Mouse (Mus musculus): ENCODE measurements around the gene Clstn1. TPM values are rescaled to one million over a fixed set of nuclear protein-coding genes. Genes with fewer than 3 reads are reported as not detected.
A peak's percentile ranks its signal among the peaks of the same experiment; 100 is the strongest.

Clstn1 gene
- polyA plus RNA-seq, 1 experiment: 53.6 TPM

DNA sequence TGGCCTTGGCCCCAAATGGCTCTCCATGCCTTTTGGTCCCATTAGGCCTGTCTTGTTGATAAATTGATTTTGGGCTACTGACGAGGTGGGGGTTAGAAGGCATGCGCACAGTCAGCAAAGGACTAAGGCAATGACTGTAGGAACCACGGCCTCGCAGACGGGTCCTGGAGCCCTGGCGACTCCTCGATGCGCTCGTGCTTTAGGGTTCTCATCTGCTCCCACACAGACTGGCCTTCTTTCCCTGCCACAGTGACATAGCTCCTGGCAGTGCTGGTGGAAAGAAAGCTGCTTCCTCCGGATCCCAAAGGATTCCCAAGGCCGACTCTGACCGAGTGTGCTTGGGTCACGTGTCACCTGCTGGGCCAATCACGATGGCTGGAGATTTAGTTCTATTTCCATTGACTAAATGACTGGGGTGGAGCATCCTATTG, 11.9 kb upstream of the Clstn1 start:
- TF ChIP-seq POLR2A (IDR thresholded peaks at IDR 0.05; ENCODE audit: low read depth, low read length): no peak
- no peak for TF ChIP-seq CTCF (IDR thresholded peaks at IDR 0.05; ENCODE audit: borderline replicate concordance, insufficient read depth, low read length)
- Histone ChIP-seq H3K4me3 (ENCODE audit: insufficient read depth, low read length) (no peak overlapping the region), H3K27ac (ENCODE audit: insufficient read depth, low read length) (no peak overlapping the region), H3K4me1 (ENCODE audit: control insufficient read depth, insufficient read depth, low read length) (no peaks in the 10 kb centered on the region)

DNA sequence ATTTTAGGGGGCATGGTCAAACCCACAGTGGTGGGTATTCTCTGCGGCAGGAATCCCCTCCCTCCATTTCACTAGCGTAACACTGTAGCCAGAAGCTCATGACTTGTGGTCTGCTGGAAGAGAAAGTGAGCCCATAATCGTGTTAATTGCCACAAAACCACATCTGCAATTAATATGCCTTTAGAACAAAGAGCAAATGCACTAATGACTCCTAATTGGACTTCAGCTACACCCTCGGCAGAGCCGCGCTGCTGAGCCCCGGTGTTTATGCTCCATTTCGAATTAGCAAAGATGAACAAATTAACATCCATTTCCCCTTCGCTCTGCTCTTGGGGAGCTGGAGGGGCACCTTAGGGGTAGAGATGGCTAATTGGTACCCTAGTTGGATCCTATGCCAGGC, 10.2 kb upstream of the Clstn1 start:
- Histone ChIP-seq H3K27ac (ENCODE audit: insufficient read depth, low read length) (no peak overlapping the region), H3K4me1 (ENCODE audit: control insufficient read depth, insufficient read depth, low read length) (no peaks in the 10 kb centered on the region), H3K4me3 (ENCODE audit: insufficient read depth, low read length) (no peak overlapping the region)
- TF ChIP-seq CTCF (IDR thresholded peaks at IDR 0.05; ENCODE audit: borderline replicate concordance, insufficient read depth, low read length): no peak
- TF ChIP-seq POLR2A (IDR thresholded peaks at IDR 0.05; ENCODE audit: low read depth, low read length): no peak

DNA sequence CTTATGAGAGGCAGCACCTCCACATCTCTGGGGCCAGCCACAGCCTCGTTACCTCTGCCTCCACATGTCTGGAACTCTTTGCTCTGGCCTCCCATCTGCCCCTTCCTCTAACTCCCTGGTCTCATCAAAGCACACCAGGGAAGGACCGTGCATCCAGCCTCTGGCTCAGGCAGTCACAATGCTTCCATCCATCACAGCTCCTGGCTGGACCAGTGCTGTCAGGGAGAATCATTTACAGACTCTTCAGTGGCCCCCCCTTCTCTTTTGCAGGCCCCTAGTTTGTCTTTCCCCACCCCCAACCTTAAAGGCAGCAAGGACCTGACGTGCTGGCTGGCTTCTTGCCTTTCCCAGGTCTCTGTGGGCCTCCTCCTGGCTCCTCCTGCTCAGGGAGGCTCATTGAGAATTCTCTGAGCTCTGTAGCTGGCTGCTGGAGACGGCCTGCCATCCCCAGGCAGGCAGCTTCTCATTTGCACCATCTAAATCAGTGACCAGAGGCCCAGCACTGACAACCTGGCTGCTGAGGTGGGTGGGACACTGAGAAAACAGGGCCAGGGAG, 9.2 kb upstream of the Clstn1 start:
- no peak overlapping the region for H3K27ac ChIP-seq (ENCODE audit: insufficient read depth, low read length)
- H3K4me3 ChIP-seq (ENCODE audit: insufficient read depth, low read length): no peak overlapping the region
- no peaks in the 10 kb centered on the region for H3K4me1 ChIP-seq (ENCODE audit: control insufficient read depth, insufficient read depth, low read length)
- TF ChIP-seq CTCF (IDR thresholded peaks at IDR 0.05; ENCODE audit: borderline replicate concordance, insufficient read depth, low read length) (no peak), POLR2A (IDR thresholded peaks at IDR 0.05; ENCODE audit: low read depth, low read length) (no peak)

DNA sequence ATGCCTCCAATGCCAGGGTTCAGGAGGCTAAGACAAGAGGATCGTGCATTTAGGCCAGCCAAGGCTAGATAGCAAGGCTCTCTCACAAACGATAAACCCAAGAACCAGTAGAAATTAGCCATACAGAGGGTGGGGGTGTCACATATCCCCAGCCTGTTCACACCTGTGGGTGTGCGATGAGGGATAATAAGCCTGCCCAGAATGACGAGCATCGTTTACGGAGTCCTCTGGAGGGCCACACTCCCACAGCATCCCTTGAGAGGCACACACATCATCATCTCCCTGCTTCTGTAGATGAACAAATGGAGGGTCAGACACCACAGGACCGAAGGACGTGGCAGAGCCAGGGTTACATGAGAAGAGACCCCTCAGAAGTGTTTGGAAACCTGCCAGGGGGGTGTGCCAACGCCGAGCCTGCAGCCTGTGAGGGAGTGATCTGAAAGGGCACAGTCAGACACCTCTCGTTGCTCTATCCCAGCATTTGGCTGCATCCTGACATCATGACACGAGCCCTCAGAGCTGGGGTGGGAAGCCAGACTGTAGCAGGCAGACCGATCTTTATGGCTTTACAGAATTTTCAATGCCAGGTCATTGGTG, 8.1 kb upstream of the Clstn1 start:
- TF ChIP-seq POLR2A (IDR thresholded peaks at IDR 0.05; ENCODE audit: low read depth, low read length): no peak
- Histone ChIP-seq H3K4me1 (ENCODE audit: control insufficient read depth, insufficient read depth, low read length) (no peaks in the 10 kb centered on the region), H3K4me3 (ENCODE audit: insufficient read depth, low read length) (no peak overlapping the region), H3K27ac (ENCODE audit: insufficient read depth, low read length) (no peak overlapping the region)

DNA sequence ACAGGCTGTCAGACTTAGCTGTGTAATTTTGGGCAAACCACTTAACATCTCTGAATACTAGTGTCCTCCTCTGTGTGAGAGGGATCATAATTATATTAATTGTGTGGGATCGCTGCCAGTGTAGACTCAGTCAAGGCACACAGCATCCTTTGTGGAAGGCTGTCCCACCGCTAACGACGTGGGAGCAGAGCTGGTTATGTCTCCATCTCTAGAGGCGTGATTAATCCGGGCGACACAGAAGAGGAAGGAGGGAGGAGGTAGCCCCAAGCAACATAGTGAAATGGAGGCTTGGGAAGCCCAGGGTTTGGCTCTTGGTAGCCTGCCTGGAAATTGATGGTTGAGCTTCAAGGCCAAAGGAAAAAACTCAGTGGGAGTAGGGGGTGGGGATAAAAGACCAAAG, 7.4 kb upstream of the Clstn1 start:
- TF ChIP-seq POLR2A (IDR thresholded peaks at IDR 0.05; ENCODE audit: low read depth, low read length) (no peak), CTCF (IDR thresholded peaks at IDR 0.05; ENCODE audit: borderline replicate concordance, insufficient read depth, low read length) (no peak)
- Histone ChIP-seq H3K27ac (ENCODE audit: insufficient read depth, low read length) (no peak overlapping the region), H3K4me1 (ENCODE audit: control insufficient read depth, insufficient read depth, low read length) (no peaks in the 10 kb centered on the region), H3K4me3 (ENCODE audit: insufficient read depth, low read length) (no peak overlapping the region)

DNA sequence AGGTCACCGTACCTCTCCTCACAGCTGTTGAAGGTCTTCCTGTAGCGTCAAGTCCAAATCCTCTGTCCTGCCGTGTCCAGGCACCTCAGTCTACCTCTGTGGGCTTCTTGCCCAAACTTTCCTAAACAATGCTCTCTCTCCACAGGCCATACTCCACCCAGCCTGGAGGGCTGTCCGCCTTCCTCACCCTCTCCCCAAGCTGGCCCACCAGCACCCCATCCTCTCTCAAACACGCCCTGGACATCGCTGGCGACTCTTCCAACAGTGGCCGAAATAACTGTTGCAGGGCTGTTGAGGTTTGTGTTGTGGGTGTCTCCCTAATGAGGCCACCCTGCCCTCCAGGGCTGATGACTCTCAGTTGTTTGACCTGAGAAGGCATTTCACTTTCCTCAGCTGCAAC, 1.0 kb upstream of the Clstn1 start:
- Histone ChIP-seq H3K4me3 (ENCODE audit: insufficient read depth, low read length) (no peak overlapping the region), H3K27ac (ENCODE audit: insufficient read depth, low read length) (no peak overlapping the region), H3K4me1 (ENCODE audit: control insufficient read depth, insufficient read depth, low read length) (0 out of 2 replicates have a peak, but pooled peaks cover 2% of the 10 kb centered on the region)
- no peak for TF ChIP-seq CTCF (IDR thresholded peaks at IDR 0.05; ENCODE audit: borderline replicate concordance, insufficient read depth, low read length)
- TF ChIP-seq POLR2A (IDR thresholded peaks at IDR 0.05; ENCODE audit: low read depth, low read length): no peak

DNA sequence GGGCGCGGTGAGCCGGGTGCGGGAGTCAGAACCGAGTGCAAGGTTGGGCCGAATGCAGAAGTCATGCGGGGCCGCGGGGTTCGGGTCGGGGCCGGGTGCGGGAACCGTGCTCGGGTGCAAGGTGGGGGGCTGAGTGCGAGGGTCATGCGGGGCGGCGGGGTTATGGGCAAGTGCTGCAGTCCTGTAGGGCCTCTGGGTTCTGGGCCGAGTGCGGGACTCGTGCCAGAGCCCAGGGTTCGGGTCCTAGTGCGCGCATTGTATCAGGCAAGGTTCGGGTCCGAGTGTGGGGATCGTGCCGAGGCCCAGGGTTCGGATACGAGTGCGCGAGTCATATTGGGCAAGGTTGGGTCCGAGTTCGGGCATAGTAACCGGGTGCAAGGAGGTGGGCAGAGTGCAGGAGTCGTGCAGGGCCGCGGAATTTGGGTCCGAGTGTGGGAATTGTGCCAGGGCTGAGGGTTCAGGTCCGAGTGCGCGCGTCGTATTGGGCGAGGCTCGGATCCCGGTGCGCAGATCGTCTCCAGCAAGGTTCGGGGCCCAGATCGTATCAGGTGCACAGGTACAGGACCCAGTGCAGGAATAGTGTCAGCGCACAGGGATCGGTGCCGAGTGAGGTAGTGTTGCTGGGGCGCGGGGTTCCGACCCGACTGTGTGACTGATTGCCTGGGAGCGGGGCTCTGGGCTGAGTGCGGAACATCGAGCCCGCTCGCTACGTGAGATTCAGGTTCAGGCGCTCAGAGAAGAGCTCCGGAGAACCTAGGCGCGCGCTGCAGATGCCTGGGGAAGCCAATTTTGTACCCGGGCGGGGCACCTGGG, 721 bp downstream of the Clstn1 start:
- Histone ChIP-seq H3K27ac (ENCODE audit: insufficient read depth, low read length) (no peak overlapping the region), H3K4me1 (ENCODE audit: control insufficient read depth, insufficient read depth, low read length) (0 out of 2 replicates have a peak, but pooled peaks cover 2% of the 10 kb centered on the region), H3K4me3 (ENCODE audit: insufficient read depth, low read length) (peak overlapping the region; percentile 56)
- TF ChIP-seq POLR2A (IDR thresholded peaks at IDR 0.05; ENCODE audit: low read depth, low read length) (no peak), CTCF (IDR thresholded peaks at IDR 0.05; ENCODE audit: borderline replicate concordance, insufficient read depth, low read length) (no peak)

DNA sequence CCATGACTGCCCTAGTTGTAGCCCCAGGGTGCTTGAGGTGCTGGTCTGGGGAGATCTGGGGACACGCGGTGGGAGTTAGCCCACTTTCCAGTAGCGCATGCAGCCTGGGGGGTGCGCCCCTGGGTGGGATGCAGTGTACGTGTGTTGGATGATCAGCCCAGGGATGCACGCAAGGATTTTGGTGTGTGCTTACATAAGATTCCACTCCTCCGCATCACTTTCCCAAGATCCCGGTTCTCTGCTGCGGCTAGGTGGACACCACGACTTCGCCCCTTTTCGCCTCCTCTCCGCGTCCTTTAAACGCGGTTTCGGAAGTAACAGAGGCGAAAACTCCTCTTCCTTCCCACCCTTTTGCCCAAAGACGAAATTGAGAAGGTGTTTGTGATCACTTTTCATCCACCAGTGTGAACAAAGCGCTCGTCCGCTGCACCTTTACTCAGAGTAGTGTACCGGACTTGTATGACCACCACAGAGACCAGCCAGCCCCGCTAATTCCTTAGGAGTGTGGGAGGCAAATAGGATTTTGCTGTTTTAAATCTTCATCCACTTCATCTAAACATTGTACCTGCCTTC, 1.4 kb downstream of the Clstn1 start:
- H3K27ac ChIP-seq (ENCODE audit: insufficient read depth, low read length): no peak overlapping the region
- 0 out of 2 replicates have a peak, but pooled peaks cover 2% of the 10 kb centered on the region for H3K4me1 ChIP-seq (ENCODE audit: control insufficient read depth, insufficient read depth, low read length)
- peak overlapping the region; percentile 56 for H3K4me3 ChIP-seq (ENCODE audit: insufficient read depth, low read length)
- TF ChIP-seq CTCF (IDR thresholded peaks at IDR 0.05; ENCODE audit: borderline replicate concordance, insufficient read depth, low read length) (no peak), POLR2A (IDR thresholded peaks at IDR 0.05; ENCODE audit: low read depth, low read length) (no peak)

DNA sequence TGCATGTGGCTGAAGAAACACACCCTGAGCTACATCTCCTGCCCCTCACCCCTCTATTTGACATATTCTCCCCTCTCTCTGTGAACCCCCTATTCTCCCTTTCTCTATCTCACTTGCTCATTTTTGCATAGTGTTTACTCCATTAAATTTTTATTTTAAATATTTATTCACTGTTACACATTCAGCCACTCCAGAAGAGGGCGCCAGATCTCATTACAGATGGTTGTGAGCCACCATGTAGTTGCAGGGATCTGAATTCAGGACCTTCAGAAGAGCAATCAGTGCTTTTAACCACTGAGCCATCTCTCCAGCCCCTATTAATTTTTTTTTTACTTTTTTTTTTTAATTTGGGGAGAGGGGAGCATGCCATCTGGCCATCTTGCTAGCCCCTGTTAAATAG, 3.9 kb downstream of the Clstn1 start:
- Histone ChIP-seq H3K4me3 (ENCODE audit: insufficient read depth, low read length) (no peak overlapping the region), H3K27ac (ENCODE audit: insufficient read depth, low read length) (no peak overlapping the region), H3K4me1 (ENCODE audit: control insufficient read depth, insufficient read depth, low read length) (0 out of 2 replicates have a peak, but pooled peaks cover 2% of the 10 kb centered on the region)
- no peak for TF ChIP-seq POLR2A (IDR thresholded peaks at IDR 0.05; ENCODE audit: low read depth, low read length)
- no peak for TF ChIP-seq CTCF (IDR thresholded peaks at IDR 0.05; ENCODE audit: borderline replicate concordance, insufficient read depth, low read length)

DNA sequence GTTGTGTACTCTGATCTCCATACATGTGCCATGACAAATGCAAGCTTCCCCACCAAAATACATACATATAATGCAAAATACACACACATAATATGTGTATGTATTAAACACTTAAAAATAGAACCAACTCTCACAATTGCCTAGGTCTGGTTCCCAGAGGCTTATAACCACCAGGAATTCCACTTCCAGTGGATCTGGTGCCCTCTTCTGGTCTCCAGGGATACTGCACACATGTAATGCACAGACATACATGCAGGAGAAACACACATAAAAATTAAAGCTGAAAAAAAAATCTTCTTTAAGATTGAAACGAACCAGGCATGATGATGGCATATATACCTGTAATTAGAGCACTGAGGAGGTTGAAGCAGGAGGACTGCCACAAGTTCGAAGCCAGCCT, 5.2 kb downstream of the Clstn1 start:
- H3K27ac ChIP-seq (ENCODE audit: insufficient read depth, low read length): no peak overlapping the region
- no peak overlapping the region for H3K4me3 ChIP-seq (ENCODE audit: insufficient read depth, low read length)
- TF ChIP-seq POLR2A (IDR thresholded peaks at IDR 0.05; ENCODE audit: low read depth, low read length) (no peak), CTCF (IDR thresholded peaks at IDR 0.05; ENCODE audit: borderline replicate concordance, insufficient read depth, low read length) (no peak)
- H3K4me1 ChIP-seq (ENCODE audit: control insufficient read depth, insufficient read depth, low read length): no peaks in the 10 kb centered on the region

Data from embryonic fibroblast, embryonic 13.5 days (primary cell).